Mouse (Mus musculus) E14TG2a.4 (cell line): ENCODE results near the gene Hephl1.
"Not testable (repeated sequence)": the region's sequence is repeated elsewhere in the genome, so short reads cannot be mapped to it uniquely, and the experiment has no call there.

Experiments
- H3K27me3 ChIP-seq: 2 replicates; pipeline ENCODE4 v1.6.1; 2014; ENCODE audit warnings: low read length, control low read depth; ENCODE audit not compliant: insufficient read depth
- H3K36me3 ChIP-seq: 2 replicates; pipeline ENCODE4 v1.6.1; 2014; ENCODE audit warnings: low read length, control low read depth; ENCODE audit not compliant: insufficient read depth
- H3K4me1 ChIP-seq: replicated peaks from 2 replicates; pipeline ENCODE4 v1.6.1; 2014; ENCODE audit warnings: low read depth, low read length, control low read depth
- H3K4me3 ChIP-seq: replicated peaks from 2 replicates; pipeline ENCODE4 v1.5.1; 2014; ENCODE audit warnings: mild to moderate bottlenecking, low read length
- H3K9me3 ChIP-seq: 2 replicates; pipeline ENCODE4 v1.6.1; 2014; ENCODE audit warnings: low read length, control low read depth
- CTCF ChIP-seq: conservative IDR thresholded peaks from 2 replicates; pipeline ENCODE4 v1.5.1; 2014; ENCODE audit warnings: low read length
- NANOG ChIP-seq: IDR thresholded peaks from 2 replicates; pipeline ENCODE4 v1.6.1; 2014; ENCODE audit warnings: borderline replicate concordance, low read length, mixed read lengths
- POU5F1 ChIP-seq: IDR thresholded peaks from 2 replicates; pipeline ENCODE4 v1.6.1; 2014; ENCODE audit warnings: low read length, borderline replicate concordance

Gene Hephl1

DNA sequence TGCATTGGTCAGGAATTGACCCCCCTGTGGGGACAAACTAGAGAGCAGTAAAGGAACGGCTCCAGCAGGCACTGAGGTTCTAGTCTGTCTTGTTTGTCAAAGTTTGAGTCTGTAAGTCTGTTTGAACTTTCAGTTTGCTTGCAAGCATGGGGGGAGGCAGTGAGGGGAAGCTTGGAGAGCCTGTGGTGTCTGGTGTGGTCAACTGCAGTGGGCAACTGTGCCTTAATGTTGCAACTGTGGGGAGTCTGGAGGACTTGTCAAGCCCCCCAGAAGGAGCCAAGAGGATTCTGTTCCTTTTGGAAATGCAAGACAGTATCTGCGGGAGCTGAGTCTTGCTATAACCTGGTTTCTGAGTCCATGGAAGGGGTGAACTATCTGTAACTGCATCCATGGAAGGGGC lies 4.3 kb upstream of the Hephl1 start:
- no peak overlapping the region for H3K4me3 ChIP-seq
- peaks cover 20% of the 10 kb centered on the region for H3K4me1 ChIP-seq
- TF ChIP-seq CTCF (no peak), NANOG (no peak), POU5F1 (no peak)
- H3K36me3 ChIP-seq: no peaks in the 10 kb centered on the region
- H3K27me3 ChIP-seq: no peaks in the 10 kb centered on the region; the same call in 1 of the 2 replicates
- H3K9me3 ChIP-seq: peaks cover 23% of the 10 kb centered on the region

DNA sequence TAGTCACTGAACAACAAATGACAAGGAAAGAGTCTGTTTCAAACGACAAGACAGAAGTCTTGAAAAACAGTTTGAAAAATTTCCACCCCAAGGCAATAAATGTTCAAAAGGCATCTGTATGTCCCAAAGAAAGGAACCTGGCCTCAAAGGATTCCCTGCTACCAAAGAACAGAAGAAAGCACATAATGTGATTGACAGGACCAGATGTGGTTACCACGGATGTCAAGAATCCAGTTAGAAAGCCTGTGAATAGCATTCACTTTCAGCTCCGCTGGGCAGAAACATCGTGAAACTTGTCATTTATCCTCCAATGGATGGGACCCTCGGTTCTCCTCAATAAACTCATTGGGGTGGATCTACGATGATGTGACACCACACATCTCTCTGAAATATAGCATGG lies 2.2 kb upstream of the Hephl1 start:
- peaks cover 2% of the 10 kb centered on the region for H3K4me1 ChIP-seq
- peaks cover 23% of the 10 kb centered on the region for H3K9me3 ChIP-seq
- no peak for TF ChIP-seq NANOG
- no peak for TF ChIP-seq POU5F1
- no peak for TF ChIP-seq CTCF
- no peaks in the 10 kb centered on the region; the same call in 1 of the 2 replicates for H3K27me3 ChIP-seq
- no peaks in the 10 kb centered on the region for H3K36me3 ChIP-seq
- H3K4me3 ChIP-seq: no peak overlapping the region

DNA sequence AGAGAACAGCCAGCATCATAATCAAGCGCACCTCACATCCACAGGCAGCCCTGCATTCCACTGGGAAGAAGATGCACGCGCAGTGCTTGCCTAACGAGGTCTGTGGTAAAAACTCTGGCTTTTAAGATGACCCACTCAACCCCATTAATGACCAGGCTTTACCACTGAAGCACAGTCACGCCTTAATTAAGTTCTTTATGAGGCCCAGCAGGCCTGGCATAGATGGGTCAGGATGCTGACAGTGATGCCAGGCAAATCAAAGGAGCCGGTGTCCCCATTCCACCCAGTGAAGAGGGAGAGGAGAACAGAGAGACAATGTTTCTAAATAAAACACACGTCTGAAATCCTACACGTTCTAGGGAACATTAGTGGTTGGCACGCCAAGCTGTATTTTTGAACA lies 3.8 kb downstream of the Hephl1 start:
- no peaks in the 10 kb centered on the region for H3K36me3 ChIP-seq
- no peaks in the 10 kb centered on the region for H3K4me1 ChIP-seq
- H3K4me3 ChIP-seq: no peak overlapping the region
- H3K9me3 ChIP-seq: no peaks in the 10 kb centered on the region
- H3K27me3 ChIP-seq: no peaks in the 10 kb centered on the region
- TF ChIP-seq CTCF (no peak), NANOG (no peak), POU5F1 (no peak)

DNA sequence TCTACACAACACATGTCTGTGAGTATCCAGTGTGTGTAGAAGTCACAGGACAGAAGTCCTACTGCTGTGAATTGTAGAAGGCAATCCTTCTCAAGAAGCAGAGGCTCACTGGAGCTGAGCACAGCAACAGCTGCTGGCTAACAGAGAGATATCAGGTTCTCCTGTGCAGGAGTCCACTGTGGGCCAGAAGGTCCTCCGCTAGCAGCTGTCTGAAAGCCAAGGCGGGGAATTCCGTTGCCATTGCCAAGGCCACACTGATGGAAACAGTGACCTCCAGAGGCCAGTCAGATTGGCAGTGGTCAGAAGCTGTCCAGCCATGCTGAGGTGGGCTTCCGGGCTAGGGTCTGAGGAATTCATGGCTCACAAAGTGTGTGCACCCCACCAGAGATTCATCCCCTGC lies 6.8 kb downstream of the Hephl1 start:
- H3K27me3 ChIP-seq: no peaks in the 10 kb centered on the region
- no peak overlapping the region for H3K4me3 ChIP-seq
- no peaks in the 10 kb centered on the region for H3K4me1 ChIP-seq
- no peaks in the 10 kb centered on the region for H3K36me3 ChIP-seq
- no peaks in the 10 kb centered on the region for H3K9me3 ChIP-seq
- no peak for TF ChIP-seq NANOG

DNA sequence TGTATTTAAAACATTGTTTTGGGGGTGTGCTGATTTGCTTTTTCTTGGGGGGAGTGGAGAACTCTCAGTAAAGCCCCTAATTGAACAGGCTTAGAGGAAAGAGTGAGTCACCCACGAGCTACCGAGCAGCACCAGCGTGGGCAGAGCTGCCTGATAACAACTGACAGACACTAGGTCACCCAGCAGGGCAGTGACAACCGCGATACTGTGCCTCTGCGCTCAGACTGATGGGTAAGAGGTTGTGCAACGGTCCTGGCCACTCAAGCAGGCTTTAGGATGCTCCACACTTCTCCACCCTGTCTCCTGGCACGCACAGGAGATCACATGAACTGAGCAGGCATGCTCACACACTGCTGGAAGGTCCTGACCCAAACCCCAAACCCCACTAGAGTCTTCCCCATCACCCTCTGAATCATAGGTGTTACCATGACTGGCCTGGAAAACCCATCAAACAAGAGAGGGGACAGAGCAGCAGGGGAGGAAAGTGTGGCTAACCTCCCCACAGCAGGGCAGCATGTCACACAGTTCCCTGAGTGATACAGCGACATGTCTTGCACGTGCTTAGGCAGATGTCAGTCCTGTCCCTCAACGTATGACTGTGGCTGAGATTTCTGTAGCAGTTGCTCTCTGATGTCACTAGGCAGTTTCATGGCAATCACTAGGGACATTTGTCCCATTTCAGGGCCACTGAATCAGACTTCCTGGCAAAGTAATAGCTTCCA lies 8.2 kb downstream of the Hephl1 start:
- no peak overlapping the region for H3K4me3 ChIP-seq
- H3K4me1 ChIP-seq: no peaks in the 10 kb centered on the region
- H3K36me3 ChIP-seq: no peaks in the 10 kb centered on the region
- H3K9me3 ChIP-seq: no peaks in the 10 kb centered on the region
- TF ChIP-seq POU5F1 (no peak), NANOG (no peak), CTCF (no peak)
- no peaks in the 10 kb centered on the region for H3K27me3 ChIP-seq

DNA sequence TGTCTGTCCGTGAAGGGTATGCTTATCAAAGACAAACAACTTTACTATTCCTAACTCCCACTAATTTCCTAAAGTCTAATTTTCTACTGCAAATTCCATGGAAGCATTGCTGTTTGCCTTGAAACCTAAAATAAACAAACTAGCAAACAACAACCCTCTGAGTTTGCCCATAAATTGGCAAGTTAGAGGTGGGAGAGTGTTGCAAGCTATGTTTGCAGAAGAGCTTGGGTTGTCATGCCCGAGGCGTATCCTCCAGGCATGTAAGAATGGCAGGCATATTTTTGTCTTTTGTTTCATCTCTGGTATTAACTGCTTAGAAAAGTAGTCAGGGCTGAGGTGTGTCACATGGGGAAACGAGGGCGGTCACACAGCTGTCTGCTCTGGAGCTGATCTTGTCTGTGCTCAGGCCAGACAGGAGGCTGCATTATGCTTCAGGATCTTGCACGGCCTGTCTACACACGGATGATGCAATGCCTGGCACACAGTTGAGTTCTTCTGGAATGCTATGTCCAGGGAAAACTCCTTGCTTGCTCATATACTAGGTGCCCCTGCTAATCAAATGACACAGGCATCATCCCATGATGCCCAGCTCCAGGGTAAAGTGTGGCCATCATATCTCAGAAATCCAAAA lies 10.3 kb downstream of the Hephl1 start:
- no peaks in the 10 kb centered on the region for H3K36me3 ChIP-seq
- H3K27me3 ChIP-seq: no peaks in the 10 kb centered on the region
- no peaks in the 10 kb centered on the region for H3K9me3 ChIP-seq
- no peaks in the 10 kb centered on the region for H3K4me1 ChIP-seq
- H3K4me3 ChIP-seq: no peak overlapping the region
- TF ChIP-seq POU5F1 (no peak), CTCF (no peak), NANOG (no peak)

DNA sequence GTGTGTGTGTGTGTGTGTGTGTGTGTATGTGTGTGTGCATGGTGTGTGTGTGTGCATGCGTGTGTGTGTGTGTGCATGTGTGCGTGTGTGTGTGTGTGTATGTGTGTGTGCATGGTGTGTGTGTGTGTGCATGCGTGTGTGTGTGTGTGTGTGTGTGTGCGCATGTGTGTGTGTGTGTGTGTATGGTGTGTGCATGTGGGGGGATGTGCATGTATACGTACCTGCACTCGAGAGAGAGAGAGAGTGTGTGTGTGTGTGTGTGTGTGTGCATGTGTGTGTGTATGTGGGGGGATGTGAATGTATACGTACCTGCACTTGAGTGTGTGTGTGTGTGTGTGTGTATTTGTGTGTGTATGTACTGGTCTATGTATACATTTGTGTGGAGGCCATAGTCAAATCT lies 13.5 kb downstream of the Hephl1 start:
- H3K36me3 ChIP-seq, H3K4me3 ChIP-seq, H3K27me3 ChIP-seq, H3K9me3 ChIP-seq, H3K4me1 ChIP-seq: not testable (repeated sequence)

DNA sequence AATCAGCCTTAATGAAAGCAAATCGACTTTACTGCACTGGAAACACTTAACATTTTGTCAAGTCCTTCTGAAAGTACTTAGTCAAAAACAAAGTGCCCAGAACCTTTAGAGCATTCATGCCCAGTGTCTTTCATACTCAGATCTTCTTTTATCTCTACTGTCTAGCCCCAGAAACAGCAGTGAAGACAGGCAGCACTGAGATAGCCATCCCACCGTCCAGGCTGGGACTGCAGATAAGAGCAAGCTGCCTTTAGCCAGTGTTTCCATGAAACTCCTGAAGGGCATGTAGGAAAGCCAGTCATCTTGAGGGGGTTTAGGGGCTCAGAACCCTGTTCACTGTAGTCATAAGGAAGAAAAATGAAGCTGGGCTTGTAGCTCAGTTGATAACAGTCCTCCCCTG lies 14.7 kb downstream of the Hephl1 start:
- TF ChIP-seq POU5F1 (no peak), CTCF (no peak), NANOG (no peak)
- Histone ChIP-seq H3K4me3 (no peak overlapping the region), H3K36me3 (no peaks in the 10 kb centered on the region), H3K9me3 (no peaks in the 10 kb centered on the region), H3K27me3 (no peaks in the 10 kb centered on the region), H3K4me1 (no peaks in the 10 kb centered on the region)

DNA sequence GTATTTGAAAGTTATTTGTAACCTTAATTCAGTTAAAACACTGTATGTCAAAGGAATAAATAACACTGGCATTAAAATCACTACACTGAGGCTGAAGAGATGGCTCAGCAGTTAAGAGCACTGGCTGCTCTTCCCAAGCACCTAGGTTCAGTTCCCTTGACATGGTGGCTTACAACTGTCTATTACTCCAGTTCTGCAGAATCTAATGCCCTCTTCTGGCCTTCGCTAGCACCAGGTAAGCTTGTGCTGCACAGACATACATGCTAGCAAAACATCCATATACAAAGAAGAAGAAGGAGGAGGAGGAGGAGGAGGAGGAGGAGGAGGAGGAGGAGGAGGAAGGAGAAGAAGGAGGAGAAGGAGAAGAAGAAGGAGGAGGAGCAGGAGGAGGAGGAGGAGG lies 15.7 kb downstream of the Hephl1 start:
- H3K36me3 ChIP-seq: no peaks in the 10 kb centered on the region
- H3K4me3 ChIP-seq: no peak overlapping the region
- TF ChIP-seq POU5F1 (no peak), NANOG (no peak), CTCF (no peak)
- no peaks in the 10 kb centered on the region for H3K4me1 ChIP-seq
- H3K9me3 ChIP-seq: no peaks in the 10 kb centered on the region
- no peaks in the 10 kb centered on the region for H3K27me3 ChIP-seq
